Mouse (Mus musculus) myocyte (in vitro differentiated cells): ENCODE measurements around the gene Tm7sf3.

ENCODE experiments used
- CEBPB ChIP-seq: IDR thresholded peaks from 2 replicates; pipeline ENCODE4 v1.6.1; 2011; ENCODE audit warnings: mild to moderate bottlenecking, moderate library complexity; ENCODE audit not compliant: poor library complexity, insufficient read depth, severe bottlenecking
- E2F4 ChIP-seq: IDR thresholded peaks from one replicate; pipeline ENCODE4 v1.6.1; 2011; ENCODE audit warnings: mild to moderate bottlenecking, control low read depth, moderate library complexity; ENCODE audit not compliant: insufficient read depth
- MAX ChIP-seq: IDR thresholded peaks from one replicate; pipeline ENCODE4 v1.6.1; 2011; ENCODE audit warnings: low read depth, mild to moderate bottlenecking, control low read depth
- MYOD1 ChIP-seq, 3 experiments: IDR thresholded peaks; one replicate each; pipeline ENCODE4 v1.6.1; 2011; ENCODE audit warnings: control low read depth in 2 of 3, low read depth in 2 of 3, mild to moderate bottlenecking in 2 of 3, moderate library complexity in 1 of 3; ENCODE audit not compliant: insufficient read length in 2 of 3, control insufficient read depth in 1 of 3
- MYOG ChIP-seq, 3 experiments: IDR thresholded peaks; one replicate each; pipeline ENCODE4 v1.6.1; 2011; ENCODE audit warnings: control low read depth in 2 of 3, low read depth in 2 of 3, mild to moderate bottlenecking in 2 of 3; ENCODE audit not compliant: insufficient read length in 2 of 3, control insufficient read depth in 1 of 3, insufficient read depth in 1 of 3
- POLR2A ChIP-seq: IDR thresholded peaks from one replicate; pipeline ENCODE4 v1.6.1; 2011; ENCODE audit warnings: low read depth, mild to moderate bottlenecking, control low read depth, moderate library complexity; ENCODE audit not compliant: insufficient read length
- POLR2AphosphoS2 ChIP-seq: IDR thresholded peaks from one replicate; pipeline ENCODE4 v1.6.1; 2011; ENCODE audit warnings: low read depth, control low read depth; ENCODE audit not compliant: insufficient read length
- SRF ChIP-seq: IDR thresholded peaks from one replicate; pipeline ENCODE4 v1.6.1; 2011; ENCODE audit warnings: low read depth; ENCODE audit not compliant: control insufficient read depth, insufficient read length
- TCF12 ChIP-seq: IDR thresholded peaks from one replicate; pipeline ENCODE4 v1.6.1; 2011; ENCODE audit warnings: mild to moderate bottlenecking, control low read depth; ENCODE audit not compliant: poor library complexity, insufficient read depth, severe bottlenecking
- TCF3 ChIP-seq: IDR thresholded peaks from one replicate; pipeline ENCODE4 v1.6.1; 2011; ENCODE audit warnings: low read depth, control low read depth; ENCODE audit not compliant: insufficient read length
- USF1 ChIP-seq: IDR thresholded peaks from one replicate; pipeline ENCODE4 v1.6.1; 2011; ENCODE audit warnings: low read depth, mild to moderate bottlenecking, control low read depth, moderate library complexity

DNA sequence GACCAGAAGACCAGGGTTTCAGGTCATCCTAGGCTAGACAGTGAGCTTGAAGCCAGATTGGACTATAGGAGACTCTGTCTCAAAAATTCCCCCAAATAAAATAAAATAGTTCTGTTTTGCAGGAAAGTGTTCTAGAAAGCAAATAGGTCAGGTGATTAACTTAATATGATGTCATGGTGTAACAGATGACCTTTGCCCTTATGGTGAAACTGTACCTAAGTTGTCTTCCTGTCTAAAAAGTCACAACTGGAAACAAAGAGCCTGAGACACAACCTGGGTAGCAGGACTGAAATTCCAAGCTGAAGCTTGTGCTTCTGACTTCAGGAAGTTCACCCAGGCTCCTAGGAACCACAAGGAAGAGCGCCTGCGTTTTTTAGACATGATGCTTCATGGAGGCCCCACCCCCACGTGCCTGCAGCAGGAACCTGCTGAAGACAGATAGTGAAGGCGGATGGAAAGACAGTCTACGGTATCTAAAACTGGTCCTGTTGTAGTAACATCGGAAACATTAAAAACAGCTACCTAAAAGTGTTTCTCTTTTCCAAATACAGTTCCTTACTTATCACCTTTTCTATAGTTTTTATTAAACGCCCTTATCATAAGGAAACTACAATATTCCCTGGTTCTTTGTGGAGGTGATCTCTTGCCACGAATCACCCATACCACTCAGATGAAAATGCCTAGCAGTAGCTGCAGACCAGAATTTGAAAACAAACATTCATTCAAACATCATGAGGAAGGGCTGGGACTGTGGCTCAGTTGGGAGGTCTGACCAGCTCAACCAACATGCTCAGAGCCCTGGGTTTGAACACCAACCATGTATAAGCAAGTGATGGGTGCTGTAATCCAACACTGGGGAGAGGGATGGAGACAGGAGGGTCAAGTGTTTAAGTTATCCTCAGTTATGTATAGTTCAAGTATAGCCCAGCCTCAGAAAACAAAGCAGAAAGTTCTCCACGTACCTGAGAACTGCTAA is 12.6 kb downstream of the Tm7sf3 start:
- no peak for TF ChIP-seq POLR2A
- TF ChIP-seq MAX: no peak
- TF ChIP-seq E2F4: no peak
- no peak for TF ChIP-seq POLR2AphosphoS2
- no peak for TF ChIP-seq TCF12
- TF ChIP-seq USF1: no peak
- TF ChIP-seq MYOG (IDR thresholded peaks at IDR 0.05; ENCODE audit: control insufficient read depth in 1 of 3, insufficient read depth in 1 of 3, insufficient read length in 2 of 3, low read depth in 2 of 3): no peak
- no peak for TF ChIP-seq MYOD1 (IDR thresholded peaks at IDR 0.05; ENCODE audit: control insufficient read depth in 1 of 3, insufficient read length in 2 of 3, low read depth in 2 of 3)
- TF ChIP-seq CEBPB: no peak
- no peak for TF ChIP-seq SRF
- TF ChIP-seq TCF3: no peak
